Mouse (Mus musculus) embryonic stem cell, embryonic (primary cell): Measurements from ENCODE around the gene Itga10.

ENCODE experiments used
- CTCF ChIA-PET, 4 experiments: fragments of 300-600 bp in 2 of 4; fragments of 350-600 bp in 2 of 4; sonication (Branson Sonifier 250); formaldehyde crosslinking; loops; one replicate each; lab custom pipeline; 2022; ENCODE audit warnings: inconsistent platforms in 2 of 4; lab: Charles Lee
- POLR2A ChIA-PET, 4 experiments: fragments of 300-600 bp in 2 of 4; fragments of 350-600 bp in 2 of 4; sonication (Branson Sonifier 250); formaldehyde crosslinking; loops; one replicate each; lab custom pipeline; 2022; ENCODE audit warnings: antibody characterized with exemption in 4 of 4, inconsistent platforms in 1 of 4; lab: Charles Lee

Itga10 gene

DNA sequence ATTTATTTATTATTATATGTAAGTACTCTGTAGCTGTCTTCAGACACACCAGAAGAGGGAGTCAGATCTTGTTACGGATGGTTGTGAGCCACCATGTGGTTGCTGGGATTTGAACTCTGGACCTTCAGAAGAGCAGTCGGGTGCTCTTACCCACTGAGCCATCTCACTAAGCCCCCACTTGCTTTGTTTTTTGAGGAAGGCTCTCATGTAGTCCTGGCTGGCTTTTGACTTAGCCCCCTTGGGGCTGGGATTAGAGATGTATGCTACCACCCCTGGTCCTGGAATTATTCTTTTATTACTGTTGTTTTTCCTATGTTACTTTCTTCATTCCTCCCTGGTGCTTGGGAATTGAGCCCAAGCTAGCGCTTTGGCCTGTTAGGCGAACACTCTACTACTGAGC is 39.4 kb upstream of the Itga10 start:
- ChIA-PET CTCF (interaction anchor here in 2 of 4 experiments (0.6 to 1.6 kb wide), 4 partner anchors 12 to 324 kb away, joined by 3 to 4 read pairs (median 3); partner anchors contain the start of gene Polr3gl (in 2 of the 2)), POLR2A (interaction anchor here in 3 of 4 experiments (0.6 to 3.2 kb wide), 8 partner anchors 9 to 58 kb away, joined by 3 to 12 read pairs (median 4); partner anchors contain the start of genes Rbm8a (in 2 of the 3) and Polr3gl (in 1 of the 3))

DNA sequence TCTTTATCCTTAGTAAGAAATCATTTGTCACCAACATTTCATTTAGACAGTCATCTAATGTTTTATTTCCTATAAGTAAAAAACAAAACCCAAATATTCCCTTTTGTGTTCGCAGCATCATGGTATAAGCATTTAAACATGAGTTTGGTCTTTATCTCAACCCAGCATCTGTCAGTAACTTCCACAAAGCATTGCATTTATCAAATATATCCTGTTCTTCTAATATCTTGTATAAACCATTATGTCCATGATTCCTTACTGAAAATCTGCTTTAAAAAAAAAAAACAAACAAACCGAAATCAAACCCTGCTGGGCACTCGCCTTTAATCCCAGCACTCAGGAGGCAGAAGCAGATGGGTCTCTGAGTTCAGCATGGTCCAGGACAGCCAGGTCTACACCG is 38.8 kb upstream of the Itga10 start:
- CTCF ChIA-PET: interaction anchor here in 1 of 4 experiments (0.8 kb wide), 1 partner anchor 13 kb away, joined by 3 read pairs; the partner anchor contains the start of gene Polr3gl
- POLR2A ChIA-PET: interaction anchor here in 2 of 4 experiments (1.2 to 2.0 kb wide), 4 partner anchors 9 to 57 kb away, joined by 3 to 6 read pairs (median 4); partner anchors contain the start of gene Rbm8a (in 1 of the 2)

- ChIA-PET POLR2A (interaction anchor here in 3 of 4 experiments (0.9 to 5.2 kb wide), 9 partner anchors 11 to 41 kb away, joined by 3 to 35 read pairs (median 6); partner anchors contain the start of genes Rbm8a (in 3 of the 3), Gm16253 (in 1 of the 3), Gm42957 (in 1 of the 3) and Lix1l (in 1 of the 3)), CTCF (interaction anchor here in 2 of 4 experiments (0.9 to 1.6 kb wide), 2 partner anchors 21 to 27 kb away, joined by 3 to 5 read pairs; partner anchors contain the start of gene Itga10 (in 1 of the 2))
Observed at GRCm38 (mm10) chr3:96617941-96618340, 27.4 kb upstream of the Itga10 start.

DNA sequence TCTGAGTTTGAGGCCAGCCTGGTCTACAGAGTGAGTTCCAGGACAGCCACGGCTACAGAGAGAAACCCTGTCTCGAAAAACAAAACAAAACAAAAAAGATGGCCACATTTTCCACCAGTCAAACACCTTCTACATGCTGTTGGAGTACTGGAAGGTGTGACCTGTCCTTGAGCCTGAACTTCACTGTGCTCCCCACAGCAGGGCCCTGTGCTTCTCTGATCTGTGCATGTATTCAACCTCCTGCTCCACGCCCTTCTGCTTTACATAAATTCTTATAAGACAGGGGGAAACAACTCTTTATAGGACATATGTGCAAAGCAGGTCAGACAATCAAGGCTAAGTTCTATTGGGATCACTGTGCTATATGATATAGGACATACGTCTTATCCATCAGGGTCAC is 22.2 kb upstream of the Itga10 start:
- CTCF ChIA-PET: interaction anchor here in 1 of 4 experiments (1.9 kb wide), 1 partner anchor 22 kb away, joined by 6 read pairs; the partner anchor contains the start of gene Itga10
- POLR2A ChIA-PET: interaction anchor here in 2 of 4 experiments (1.0 to 1.7 kb wide), 2 partner anchors 12 to 29 kb away, joined by 3 to 9 read pairs; no protein-coding TSS in a partner anchor

- POLR2A ChIA-PET: interaction anchor here (0.6 to 5.3 kb wide), 148 partner anchors 9 to 952 kb away, joined by 3 to 57 read pairs (median 5); partner anchors contain the start of genes Gm16253 (in 3 of the 4), Itga10 (in 3 of the 4), Lix1l (in 3 of the 4) and Pias3 (in 3 of the 4)
- CTCF ChIA-PET: interaction anchor here (0.6 to 1.9 kb wide), 19 partner anchors 9 to 574 kb away, joined by 3 to 13 read pairs (median 4); partner anchors contain the start of genes Itga10 (in 2 of the 4), Lix1l (in 1 of the 4) and Polr3gl (in 1 of the 4)
Observed at GRCm38 (mm10) chr3:96629729-96630600, 15.4 kb upstream of the Itga10 start, which contains the start of gene Rbm8a. Gene Rbm8a, plus strand, starts transcription at chr3:96629933.

DNA sequence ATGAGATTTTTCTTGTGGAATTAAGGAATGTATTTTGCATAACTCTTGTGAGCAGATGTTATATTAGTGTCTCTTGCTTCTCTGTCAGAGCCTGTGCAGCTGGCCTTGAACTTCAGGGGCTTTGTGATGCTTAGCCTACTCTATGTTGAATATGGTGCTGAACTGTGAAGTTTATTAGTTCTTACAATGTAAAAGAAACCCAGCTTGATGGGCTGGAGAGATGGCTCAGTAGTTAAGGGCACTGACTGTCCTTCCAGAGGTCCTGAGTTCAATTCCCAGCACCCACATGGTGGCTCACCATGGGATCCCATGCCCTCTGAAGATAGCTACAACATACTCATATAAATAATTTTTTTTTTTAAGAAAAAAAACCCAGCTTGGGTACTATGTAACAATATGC is 13.3 kb upstream of the Itga10 start:
- POLR2A ChIA-PET: interaction anchor here in 2 of 4 experiments (1.0 to 5.3 kb wide), 6 partner anchors 13 to 55 kb away, joined by 3 to 32 read pairs (median 8); partner anchors contain the start of genes Polr3gl (in 2 of the 2), Gm16253 (in 1 of the 2), Itga10 (in 1 of the 2) and Lix1l (in 1 of the 2)
- CTCF ChIA-PET: interaction anchor here in 1 of 4 experiments (1.4 kb wide), 1 partner anchor 14 kb away, joined by 3 read pairs; the partner anchor contains the start of gene Itga10

DNA sequence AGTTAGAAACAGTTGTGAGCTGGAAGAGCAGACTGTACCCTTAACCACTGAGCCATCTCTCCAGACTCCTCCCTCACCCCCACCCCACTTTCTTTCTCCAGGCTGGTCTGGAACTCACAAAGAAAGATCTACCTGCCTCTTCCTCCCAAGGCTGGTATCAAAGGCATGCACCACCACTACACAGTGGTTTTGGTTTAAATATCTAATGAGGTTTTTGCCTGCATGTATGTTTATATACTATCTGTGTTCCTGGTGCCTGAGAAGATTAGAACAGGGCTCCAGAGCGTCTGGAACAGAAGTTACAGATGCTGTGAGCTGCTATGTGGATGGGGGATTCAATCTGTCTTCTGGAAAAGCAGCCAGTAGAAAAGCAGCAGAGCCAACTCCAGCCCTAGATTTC is 11.4 kb upstream of the Itga10 start:
- ChIA-PET CTCF (interaction anchor here in 3 of 4 experiments (0.5 to 0.8 kb wide), 4 partner anchors 11 to 54 kb away, joined by 3 to 5 read pairs (median 3); partner anchors contain the start of gene Itga10 (in 1 of the 3)), POLR2A (interaction anchor here (0.6 to 5.3 kb wide), 20 partner anchors 11 to 982 kb away, joined by 3 to 32 read pairs (median 6); partner anchors contain the start of genes Itga10 (in 2 of the 4), Polr3gl (in 2 of the 4), Ankrd34a (in 1 of the 4) and Gm16253 (in 1 of the 4))

DNA sequence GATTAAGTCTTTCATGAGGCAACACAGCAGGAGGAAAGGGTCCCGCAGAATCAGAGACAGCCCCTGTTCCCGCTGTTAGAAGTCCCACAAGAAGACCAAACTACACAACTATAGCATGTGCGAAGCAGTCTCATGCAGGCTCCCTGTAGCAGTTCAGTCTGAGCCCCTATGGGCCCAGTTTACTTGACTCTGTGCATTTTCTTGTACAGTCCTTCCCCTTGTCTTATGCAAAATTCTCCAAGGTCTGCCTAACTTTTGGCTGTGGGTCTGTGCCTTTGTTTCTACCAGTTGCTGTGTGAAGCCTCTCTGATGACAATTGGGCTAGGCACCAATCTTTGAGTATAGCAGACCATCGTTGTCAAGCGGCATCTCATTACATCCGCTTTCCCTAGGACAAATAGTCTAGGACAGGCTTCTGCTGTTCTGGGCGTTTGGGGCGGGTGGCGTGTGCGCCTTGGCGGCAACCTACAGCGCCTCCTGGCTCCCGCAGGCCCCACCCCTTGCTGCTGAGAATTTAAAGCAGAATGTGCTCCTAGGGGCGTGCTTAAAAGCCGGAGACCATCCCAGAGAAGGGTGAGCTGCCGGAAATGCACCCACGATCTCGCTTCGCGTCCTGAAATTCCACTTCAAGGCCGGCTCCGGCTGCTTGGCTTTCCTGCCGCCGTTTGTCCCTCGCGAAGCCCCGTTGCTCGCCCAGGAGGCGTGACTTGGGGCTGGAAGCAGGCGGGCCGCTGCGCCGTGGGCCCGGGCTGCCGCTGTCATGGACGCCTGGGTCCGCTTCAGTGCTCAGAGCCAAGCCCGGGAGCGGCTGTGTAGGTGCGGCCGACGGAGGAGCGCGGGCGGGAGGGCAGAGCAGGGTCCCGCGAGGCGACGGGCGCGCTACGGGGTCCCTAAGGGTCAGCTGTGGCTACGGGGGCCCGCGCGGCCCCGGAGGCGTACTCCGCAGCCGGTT is 10.2 kb upstream of the Itga10 start, which contains the start of the genes Pex11b and Gm42957:
Gene Pex11b, plus strand, starts transcription at position 449 of the 952 bp plus-strand sequence.
Gene Gm42957, plus strand, starts transcription at position 547 of the 952 bp plus-strand sequence.
- ChIA-PET POLR2A (interaction anchor here (0.5 to 3.9 kb wide), 21 partner anchors 10 to 181 kb away, joined by 3 to 16 read pairs (median 4); partner anchors contain the start of genes Gm16253 (in 3 of the 4), Ankrd34a (in 1 of the 4), Ankrd35 (in 1 of the 4) and Itga10 (in 1 of the 4)), CTCF (interaction anchor here in 2 of 4 experiments (0.6 to 1.0 kb wide), 2 partner anchors 41 to 111 kb away, joined by 3 read pairs; partner anchors contain the start of gene Polr3gl (in 1 of the 2))

DNA sequence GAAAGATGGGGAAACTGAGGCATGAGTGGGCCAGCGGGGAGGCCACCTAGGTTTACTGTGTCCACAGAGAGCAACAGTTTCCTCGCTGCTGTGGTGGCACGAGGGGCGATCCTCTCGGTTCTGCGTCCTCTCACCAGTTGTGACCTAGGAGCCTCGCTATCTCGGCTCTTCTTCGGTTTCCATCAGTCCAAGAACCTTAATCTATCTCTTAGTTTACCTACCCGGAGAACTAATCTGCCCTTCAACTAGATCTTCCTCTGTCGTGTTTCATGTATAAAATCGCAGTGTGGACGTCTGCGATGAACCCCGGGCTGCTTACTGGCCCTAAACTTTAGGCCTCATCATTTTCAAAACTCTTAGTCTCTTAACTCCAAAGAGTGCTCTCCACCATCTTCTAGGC is 9.5 kb upstream of the Itga10 start:
- ChIA-PET POLR2A (interaction anchor here (0.5 to 3.9 kb wide), 21 partner anchors 10 to 180 kb away, joined by 3 to 16 read pairs (median 4); partner anchors contain the start of genes Gm16253 (in 3 of the 4), Ankrd34a (in 1 of the 4), Ankrd35 (in 1 of the 4) and Itga10 (in 1 of the 4)), CTCF (interaction anchor here in 2 of 4 experiments (0.6 to 1.0 kb wide), 2 partner anchors 42 to 112 kb away, joined by 3 read pairs; partner anchors contain the start of gene Polr3gl (in 1 of the 2))

GRCm38 (mm10) chr3:96636448-96636847 is 8.9 kb upstream of the Itga10 start:
- ChIA-PET POLR2A (interaction anchor here in 2 of 4 experiments (0.9 to 3.9 kb wide), 4 partner anchors 10 to 79 kb away, joined by 3 to 16 read pairs (median 4); partner anchors contain the start of genes Itga10 (in 1 of the 2), Lix1l (in 1 of the 2), Polr3gl (in 1 of the 2) and Txnip (in 1 of the 2)), CTCF (interaction anchor here in 1 of 4 experiments (0.5 to 1.1 kb wide), 2 partner anchors 86 to 546 kb away, joined by 3 read pairs; no protein-coding TSS in a partner anchor)

DNA sequence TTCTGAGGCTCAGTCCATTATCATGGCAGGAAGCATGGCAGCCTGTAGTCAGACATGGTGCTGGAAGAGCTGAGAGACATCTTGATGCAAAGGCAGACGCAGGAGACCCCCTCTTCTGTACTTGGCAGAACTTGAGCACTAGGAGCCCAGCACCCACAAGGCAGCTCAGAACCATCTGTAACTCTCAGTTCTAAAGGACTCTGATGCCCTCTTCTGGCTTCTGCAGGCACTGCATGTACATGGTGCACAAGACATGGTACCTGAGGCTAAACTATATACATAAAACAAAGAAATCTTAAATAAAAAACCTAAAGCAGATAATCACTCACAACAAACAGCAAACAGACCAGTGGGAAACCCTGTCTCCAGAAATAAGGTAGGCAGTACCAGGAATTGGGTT is 6.2 kb upstream of the Itga10 start:
- ChIA-PET CTCF (interaction anchor here (0.6 to 2.1 kb wide), 51 partner anchors 9 to 361 kb away, joined by 3 to 17 read pairs (median 4); partner anchors contain the start of genes Polr3gl (in 3 of the 4), Rbm8a (in 2 of the 4), Ankrd35 (in 1 of the 4) and Gm16253 (in 1 of the 4)), POLR2A (interaction anchor here (0.6 to 3.8 kb wide), 33 partner anchors 8 to 198 kb away, joined by 3 to 29 read pairs (median 4); partner anchors contain the start of genes Rbm8a (in 3 of the 4), Gm16253 (in 1 of the 4), Polr3gl (in 1 of the 4) and Txnip (in 1 of the 4))

- CTCF ChIA-PET: interaction anchor here in 1 of 4 experiments (0.6 to 2.5 kb wide), 5 partner anchors 8 to 102 kb away, joined by 3 to 5 read pairs (median 3); partner anchors contain the start of gene Nudt17
- POLR2A ChIA-PET: interaction anchor here in 2 of 4 experiments (1.0 to 2.9 kb wide), 9 partner anchors 8 to 146 kb away, joined by 3 to 16 read pairs (median 3); partner anchors contain the start of genes Gm42957 (in 1 of the 2) and Pex11b (in 1 of the 2)
Observed at GRCm38 (mm10) chr3:96647365-96647764, 2.0 kb downstream of the Itga10 start.

DNA sequence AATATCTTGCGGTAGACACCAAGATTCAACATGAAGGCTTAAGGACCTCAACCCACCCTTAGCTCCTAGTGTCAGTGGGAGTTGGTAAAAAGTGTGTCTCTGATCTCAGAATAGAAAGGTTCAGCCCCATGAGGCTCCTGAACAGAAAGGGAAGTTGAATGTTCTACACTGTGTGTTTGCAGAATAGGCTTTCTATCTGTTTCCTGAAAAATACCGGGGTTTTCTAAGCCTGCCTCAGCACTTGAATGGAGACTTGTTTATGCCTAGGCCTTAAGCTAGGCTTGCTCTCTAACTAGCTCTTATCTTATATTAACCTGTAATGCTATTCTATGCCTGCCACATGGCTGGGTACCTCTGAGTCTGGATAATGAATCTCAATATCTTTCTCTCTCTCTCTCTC is 15.5 kb downstream of the Itga10 start:
- CTCF ChIA-PET: interaction anchor here in 2 of 4 experiments (0.6 to 1.0 kb wide), 3 partner anchors 15 to 69 kb away, joined by 3 to 13 read pairs (median 3); no protein-coding TSS in a partner anchor
- POLR2A ChIA-PET: interaction anchor here in 3 of 4 experiments (0.7 to 2.5 kb wide), 12 partner anchors 9 to 83 kb away, joined by 3 to 10 read pairs (median 4); partner anchors contain the start of genes Ankrd35 (in 1 of the 3), Polr3c (in 1 of the 3) and Rnf115 (in 1 of the 3)

DNA sequence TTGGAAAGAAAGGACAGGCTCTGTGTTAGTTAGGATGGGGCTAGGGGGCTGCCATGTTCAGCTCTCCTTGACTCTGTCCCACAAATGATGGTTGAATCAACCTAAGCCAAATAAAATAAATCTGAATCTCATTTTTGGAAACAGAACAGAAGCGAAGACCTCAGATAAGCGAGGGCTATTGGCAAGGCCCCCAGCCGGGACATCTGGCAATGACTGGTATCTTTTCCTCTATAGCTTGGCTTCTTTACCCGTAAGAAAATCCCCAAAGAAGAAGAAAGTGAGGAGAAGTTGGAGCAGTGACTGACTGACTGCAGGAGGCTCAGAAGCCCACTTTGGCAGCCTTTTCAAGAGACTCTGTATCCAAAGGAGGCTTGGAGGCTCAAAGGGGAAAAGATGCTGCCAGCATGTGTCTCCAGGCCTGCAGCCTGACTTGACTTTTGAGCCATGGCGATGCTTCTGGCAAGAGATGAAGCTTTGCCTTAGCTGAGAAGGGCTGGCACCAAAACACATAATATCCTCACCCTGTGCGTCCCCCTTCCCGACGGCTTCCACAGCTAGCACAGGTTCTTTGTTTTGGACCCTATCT is 17.4 kb downstream of the Itga10 start:
- ChIA-PET CTCF (interaction anchor here (0.6 to 2.1 kb wide), 47 partner anchors 10 to 160 kb away, joined by 3 to 29 read pairs (median 5); partner anchors contain the start of genes Itga10 (in 3 of the 4), Nudt17 (in 3 of the 4), Pias3 (in 2 of the 4) and Polr3gl (in 2 of the 4)), POLR2A (interaction anchor here (0.6 to 3.4 kb wide), 41 partner anchors 7 to 674 kb away, joined by 3 to 28 read pairs (median 4); partner anchors contain the start of genes Nudt17 (in 3 of the 4), Itga10 (in 2 of the 4), Pias3 (in 2 of the 4) and Gm42957 (in 1 of the 4))
